Mouse (Mus musculus): ENCODE measurements around the gene Ppfibp2.

Gene Ppfibp2

DNA sequence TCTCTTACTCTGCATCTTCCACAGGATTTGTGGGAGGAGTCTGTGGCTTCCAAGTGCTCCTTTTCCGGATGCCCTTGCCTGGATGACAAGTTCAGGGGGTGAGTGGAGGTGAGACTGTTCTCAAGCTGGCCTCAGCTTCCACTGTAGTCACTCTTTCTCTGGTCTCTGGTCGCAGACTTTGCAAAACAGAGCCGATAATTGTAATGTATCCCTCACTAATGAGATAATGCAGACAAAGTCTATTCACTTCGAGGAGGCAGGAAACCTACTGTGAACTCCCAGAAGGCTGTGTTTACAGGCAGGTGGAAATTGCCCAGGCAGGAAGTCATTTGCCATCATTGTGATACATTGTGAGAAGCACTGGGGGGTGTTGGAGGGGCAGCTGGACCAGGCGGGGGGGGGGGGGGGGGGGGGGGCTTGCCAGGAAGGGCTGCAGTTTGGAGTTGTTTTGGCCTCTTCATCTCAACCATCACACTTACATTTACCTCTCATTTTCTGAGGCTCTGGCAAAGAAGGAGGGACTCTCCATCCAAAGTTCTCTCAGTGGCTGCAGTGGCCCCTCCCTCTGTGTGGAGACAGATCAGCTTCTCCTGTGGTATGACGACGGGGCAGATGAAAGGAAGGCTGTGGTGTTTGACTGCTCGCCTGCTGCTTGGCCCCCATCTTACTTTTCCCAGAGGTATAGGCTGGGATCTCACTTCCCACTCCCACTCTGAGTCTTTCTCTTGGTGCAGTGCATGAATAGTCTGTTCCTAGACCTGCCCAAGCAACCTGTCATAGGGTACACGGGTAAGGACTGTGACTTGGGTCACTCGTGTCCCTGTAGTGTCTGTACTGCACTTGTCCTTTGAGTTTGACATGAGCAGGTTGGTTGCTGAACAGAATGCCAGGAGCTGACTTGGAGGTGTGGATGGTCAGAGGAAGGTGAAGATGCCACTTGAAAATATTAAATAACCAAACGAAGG is 23.3 kb downstream of the Ppfibp2 start:
- DNase-seq, result peak; percentile 9

DNA sequence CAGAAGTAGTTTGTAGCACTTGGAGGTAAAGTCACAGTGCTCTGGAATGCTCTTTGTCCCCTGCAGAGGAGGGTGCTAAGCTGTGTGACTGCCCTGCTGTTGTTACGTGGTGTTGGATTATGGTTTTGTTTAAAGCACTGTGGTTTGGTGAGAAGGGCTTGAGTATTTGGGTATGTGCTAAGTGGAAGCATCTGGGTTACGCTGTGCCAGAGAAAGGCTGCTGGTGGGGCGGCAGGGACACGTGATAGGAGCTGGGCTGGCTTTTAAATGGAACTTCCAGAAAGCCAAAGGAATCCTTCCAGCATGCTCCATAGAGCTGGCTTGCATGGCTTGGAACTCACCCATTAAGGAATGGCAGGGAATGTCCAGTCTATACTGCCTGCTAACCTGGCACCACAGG is 24.2 kb downstream of the Ppfibp2 start:
- peak; percentile 5 for DNase-seq

DNA sequence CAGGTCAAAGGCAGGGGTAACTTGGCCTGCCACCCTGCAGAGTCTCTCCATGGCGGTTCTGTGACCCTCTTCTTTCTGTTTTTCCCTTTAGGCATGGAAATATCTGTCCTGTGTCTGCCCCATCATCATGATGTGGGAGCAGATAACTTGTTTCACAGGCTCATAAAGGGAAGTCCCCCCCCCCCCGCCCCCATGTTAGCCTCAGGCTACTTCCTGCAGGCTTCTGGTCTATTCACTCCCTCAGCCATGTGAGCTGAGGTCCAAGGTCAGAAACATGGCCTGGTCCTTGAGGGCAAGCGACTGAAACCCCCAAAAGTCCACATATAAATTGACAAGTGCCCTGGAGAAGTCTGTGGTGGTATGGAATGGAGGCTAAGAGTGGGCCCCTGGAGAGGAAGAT is 25.1 kb downstream of the Ppfibp2 start:
- no peak for DNase-seq

DNA sequence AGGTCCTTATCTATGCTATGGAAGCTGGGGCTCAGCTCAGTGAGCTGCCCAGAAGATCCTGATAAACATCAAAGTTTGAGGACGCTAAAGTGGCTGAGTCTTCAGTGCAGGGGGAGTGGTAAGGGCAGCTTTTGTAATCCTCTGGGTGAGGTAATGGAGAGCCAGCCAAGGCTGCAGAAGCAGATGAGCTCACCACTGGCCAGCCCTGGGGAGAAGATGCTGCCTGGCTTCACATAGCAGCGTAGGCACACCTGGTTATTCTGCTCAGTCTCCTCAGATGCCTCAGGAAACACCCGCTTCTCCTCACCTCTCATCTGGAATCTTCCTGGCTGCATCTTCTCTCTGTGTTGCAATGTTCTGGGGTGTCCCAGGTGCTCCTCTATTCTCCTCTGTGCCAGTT is 29.4 kb downstream of the Ppfibp2 start:
- DNase-seq, result no peak

DNA sequence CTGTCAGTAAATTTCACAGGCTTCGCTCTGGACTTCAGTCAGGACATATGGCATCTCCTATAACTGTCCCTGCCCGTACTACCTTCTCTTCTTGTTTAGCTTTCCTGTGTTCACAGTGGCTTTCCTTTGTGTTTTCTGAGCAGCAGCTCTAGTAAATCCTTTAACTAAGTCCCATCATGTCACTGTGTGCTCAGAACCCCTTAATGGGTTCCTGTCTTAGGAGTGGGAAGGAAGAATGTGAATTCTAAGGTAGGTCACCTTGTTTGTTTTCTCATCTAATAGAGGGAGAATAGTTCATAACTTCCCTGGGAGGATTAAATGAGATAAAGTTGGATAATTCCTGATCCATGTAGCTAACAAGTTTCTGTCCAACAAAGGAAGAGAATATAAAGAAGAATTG is 30.1 kb downstream of the Ppfibp2 start, which contains the start of gene 5330417H12Rik:
Gene 5330417H12Rik, minus strand, starts transcription at position 101 of the 400 bp plus-strand sequence.
- no peak for DNase-seq

DNA sequence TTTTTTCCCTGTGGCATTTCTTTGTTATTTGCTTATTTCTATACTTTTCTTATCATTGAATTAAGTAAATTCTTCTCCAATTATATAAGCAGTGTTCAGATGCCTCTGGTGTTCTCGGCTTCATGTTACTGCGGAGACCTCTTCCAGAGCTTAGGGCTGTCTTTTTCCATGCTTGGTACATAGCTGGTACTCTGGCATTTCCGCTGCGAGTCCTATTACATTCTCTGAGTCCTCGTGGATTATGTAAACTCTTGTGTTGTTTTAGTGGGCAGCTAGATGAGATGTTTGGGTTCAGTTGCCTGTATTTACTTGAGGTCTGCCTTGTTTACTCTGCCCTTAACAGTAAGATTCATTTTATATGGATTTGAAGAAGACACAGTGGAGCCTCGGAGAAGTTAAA is 30.8 kb downstream of the Ppfibp2 start:
- no peak for DNase-seq

DNA sequence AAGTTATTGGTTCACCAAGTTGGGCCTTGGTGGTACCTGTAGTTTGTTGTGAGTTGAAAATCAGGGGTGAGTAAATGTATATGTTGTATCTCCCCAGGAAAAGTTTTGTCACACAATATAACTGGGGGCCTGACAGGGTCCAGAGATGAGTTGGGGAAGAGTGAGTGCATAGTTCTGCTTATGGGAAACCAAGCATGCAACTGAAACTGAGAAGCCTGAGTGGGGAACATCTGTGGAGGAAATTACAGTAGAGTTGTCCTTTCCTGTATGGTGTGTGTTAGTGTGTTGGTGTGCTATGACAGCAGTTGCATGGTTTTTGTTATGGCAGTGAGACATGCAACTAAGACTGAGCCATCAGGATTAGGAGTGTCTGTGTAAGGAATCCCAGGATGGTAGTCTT is 33.4 kb downstream of the Ppfibp2 start:
- DNase-seq, result no peak

DNA sequence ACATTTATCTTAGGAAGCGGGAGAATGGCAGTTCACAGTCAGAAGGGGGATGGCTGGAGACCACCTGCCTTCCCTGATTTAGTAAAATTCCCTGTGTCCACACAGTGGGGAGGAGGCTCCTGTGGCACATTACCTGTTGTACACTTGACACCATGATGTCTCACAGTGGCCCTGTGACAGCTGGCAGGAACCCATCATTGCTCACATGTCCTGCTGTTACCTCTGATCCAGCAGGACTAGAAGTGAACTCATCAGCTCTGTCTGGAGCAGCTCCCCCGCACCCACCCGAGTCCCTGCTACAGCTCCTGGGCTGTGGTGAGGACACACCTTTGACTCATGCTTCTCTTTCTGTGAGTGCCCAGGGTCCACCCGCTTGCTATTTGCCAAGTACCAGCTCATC is 38.2 kb downstream of the Ppfibp2 start:
- no peak for DNase-seq

DNA sequence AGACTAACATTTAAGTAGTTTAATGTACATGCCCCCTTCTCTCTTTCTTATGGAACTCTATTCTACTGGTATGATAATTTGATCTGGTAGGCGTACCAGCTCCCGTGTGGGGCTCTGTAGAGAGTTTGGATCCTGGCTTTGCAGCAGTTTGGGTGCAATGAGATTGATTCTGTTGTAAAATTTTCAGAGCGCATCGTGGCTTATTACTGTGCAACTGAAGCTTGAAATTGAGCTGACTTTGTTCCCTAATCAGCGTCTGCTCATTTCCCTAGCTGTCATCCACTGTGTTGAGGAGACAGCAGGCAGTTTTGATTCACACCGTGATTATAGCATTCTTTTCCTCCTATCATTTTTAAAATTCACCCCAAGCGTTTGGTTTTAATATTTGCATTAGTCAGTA is 42.4 kb downstream of the Ppfibp2 start:
- DNase-seq, result no peak

DNA sequence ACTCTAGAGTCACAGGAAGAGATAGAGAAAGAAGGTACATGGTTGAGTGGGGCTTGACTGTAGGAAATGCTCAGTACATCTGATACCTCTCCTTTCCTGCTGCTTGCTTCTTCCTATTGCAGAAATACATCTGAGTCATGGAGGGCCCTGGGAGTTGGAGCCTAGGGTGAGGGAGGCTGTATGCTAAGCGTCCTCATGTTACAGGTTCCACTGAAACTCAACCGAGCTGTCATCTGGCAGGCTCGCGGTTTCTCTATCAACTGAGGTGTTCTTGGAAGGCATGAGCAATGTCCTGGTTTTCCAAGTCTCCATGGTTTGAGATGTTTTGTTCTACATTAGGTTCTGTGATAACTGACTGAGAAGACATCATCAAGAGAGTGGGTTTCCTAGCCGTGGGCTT is 43.0 kb downstream of the Ppfibp2 start:
- no peak for DNase-seq

DNA sequence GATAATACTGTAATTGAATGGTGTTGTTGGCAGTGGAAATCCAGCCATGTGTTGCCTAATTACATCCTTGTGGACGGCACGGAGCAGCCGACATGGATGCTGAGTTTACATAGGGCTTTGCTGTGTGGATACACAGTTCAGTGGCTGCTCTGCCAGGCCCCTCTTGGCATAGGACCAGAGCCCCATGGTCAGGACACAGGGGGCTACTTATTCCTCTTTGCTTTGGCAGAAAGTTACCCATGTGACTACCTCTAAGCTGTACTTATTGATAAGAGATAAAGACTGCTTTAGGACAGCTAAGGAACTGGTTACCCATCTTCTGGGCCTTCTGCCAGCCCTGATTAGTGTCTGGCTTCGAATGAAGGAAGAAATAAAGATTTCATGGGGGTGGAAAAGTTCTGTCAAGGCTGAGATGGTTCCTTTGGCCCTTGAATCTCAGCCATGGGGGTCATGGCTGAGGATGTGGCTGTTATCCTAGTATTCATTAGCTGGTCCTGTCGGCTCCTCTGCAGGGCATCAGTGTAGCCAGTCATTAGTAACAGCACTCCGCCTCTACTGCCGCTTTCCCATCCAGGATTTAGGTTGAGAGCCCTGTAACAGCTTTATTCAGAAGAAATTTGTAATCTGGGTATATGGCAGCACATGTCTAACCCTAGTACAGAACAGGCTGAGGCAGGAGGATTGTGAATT is 47.7 kb downstream of the Ppfibp2 start:
- no peak for DNase-seq

DNA sequence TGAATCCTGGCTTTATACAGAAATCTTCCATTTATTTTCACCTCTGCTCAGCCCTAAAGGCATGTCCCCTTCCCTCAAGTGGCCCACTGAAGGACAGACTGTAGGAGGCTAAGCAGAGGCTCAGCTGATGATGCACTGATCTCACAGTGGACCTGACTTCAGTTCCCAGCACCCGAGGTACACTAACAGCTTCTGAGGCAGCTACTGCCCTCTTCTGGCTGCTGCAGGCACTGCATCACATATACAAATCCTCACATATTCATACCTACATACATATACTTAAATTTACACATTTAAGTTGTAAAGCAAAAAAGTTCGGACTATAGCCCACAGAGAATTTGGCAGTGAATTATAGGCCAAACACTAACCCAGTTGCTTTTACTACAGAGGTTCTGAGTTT is 50.0 kb downstream of the Ppfibp2 start:
- no peak for DNase-seq

DNA sequence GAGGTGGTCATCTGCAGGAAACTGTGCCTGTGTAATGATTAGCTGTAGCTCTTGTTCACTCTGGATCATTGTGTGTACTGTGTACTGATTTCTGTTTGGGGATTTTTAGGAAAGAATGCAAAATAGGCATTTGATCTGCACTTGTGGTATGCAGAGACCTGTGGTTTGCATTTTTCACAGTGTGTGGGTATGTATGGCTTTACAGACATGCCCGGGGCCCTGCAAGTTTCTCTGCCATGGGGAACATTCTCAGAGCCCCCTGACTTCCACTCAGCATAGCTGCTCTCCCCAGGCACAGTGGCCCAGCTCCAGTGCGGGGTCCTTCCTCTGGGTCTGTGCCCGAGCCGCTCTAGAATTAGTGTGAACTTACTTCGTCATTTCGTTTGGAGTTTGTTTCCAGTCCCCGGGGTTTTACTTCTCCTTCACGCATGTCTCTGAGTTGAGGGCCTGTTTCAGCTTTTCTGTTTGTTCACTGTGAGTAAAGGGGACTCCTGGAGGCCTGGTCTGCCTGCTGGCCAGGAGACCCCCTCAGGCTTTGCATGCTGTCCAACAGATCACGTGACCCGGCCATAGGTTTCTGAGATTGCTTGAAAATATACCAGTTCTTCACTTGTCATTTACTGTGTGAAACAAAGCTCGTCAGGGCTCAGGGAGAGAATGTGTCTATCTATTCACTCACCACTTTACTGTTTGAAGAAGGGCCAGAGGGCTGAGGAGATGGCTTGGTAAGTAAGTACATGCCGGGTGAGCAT is 54.1 kb downstream of the Ppfibp2 start:
- DNase-seq, result no peak

DNA sequence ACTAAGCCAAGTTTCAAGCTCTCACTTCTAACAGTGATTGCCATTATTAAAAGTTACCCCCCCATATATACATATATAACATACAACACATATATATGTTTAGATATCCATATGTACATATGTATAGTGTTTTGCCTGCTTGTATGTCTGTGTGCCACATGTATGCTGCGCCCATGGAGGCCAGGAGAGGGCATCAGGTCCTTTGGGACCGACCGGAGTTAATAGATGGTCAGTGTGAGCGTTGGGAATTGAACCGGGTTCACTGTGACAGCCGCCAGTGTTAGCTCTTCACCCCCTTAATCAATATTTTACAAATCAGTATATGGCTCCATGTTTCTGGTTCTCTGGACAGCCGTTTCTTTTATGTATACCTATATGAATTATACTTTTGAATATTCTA is 55.0 kb downstream of the Ppfibp2 start:
- no peak for DNase-seq

DNA sequence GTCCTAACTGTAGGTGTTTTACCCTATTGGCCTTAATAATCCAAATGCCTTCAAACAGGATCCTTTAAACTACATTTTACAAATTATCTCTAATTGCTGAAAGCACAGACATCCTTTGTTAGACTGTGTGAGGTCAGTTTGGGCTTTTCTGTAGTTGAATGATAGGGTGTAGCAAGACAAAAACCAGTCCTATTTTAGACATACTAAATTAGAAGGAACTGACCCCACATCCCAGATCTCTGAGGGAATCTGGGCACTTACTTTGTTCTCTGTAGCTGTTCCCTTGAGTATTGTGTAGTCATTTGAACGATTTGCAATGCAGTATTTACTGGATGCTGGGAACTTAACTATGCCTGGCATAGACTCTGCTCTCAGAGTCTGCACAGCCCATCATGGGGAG is 56.8 kb downstream of the Ppfibp2 start:
- DNase-seq, result no peak

DNA sequence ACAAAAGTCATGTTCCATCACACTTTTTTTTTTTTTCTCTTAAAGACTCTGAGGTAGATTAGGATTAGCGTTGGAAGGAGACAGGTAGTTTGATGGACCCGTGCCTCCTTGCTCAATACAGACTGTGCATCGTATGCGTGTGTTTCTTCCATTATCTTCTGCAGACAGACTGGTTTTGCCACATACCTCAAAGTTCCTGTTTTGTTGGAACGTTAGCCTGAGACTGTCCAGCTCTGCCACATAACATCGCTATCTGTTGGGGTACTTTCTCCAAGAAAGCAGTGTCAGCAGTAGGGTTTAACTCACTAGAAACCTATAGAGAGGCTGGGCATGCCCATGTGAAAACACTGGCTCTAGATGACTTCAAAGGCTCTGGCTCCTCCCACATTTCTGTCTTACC is 61.4 kb downstream of the Ppfibp2 start:
- no peak for DNase-seq

DNA sequence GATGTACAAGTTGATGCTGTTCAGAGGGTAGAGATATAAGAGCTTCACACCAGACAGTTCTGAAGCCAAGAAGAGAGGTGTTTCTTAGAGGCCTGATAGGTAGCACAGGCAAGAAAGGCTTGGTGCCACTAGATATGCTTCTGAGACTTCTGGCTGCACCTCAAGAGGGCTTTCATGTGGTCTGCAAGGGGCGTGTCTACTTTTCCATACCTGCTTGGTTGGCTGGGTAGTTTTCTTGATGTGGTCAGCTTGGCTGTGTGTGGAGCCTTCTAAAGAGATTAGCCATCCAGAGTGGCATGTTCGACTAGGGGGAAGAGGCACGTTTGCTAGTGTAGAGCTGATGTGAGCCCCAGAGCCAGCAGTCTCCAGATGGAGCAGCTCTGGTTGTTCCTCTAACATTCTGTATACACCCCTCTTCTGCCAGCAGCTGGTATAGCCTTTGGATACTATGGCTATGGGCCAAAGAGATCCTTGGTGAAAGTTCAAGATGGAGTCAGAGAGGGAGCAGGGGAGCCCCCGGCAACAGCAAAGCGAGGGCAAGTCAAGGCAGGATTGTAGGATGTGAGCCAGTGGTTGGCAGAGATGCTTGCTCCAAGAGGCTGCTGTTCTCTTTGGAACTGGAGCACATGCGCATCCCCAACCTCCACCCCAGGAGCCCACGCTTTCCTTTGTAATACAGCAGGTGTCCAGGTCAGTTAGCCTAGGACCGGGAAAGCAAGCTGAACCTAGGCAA is 64.3 kb downstream of the Ppfibp2 start:
- no peak for DNase-seq

DNA sequence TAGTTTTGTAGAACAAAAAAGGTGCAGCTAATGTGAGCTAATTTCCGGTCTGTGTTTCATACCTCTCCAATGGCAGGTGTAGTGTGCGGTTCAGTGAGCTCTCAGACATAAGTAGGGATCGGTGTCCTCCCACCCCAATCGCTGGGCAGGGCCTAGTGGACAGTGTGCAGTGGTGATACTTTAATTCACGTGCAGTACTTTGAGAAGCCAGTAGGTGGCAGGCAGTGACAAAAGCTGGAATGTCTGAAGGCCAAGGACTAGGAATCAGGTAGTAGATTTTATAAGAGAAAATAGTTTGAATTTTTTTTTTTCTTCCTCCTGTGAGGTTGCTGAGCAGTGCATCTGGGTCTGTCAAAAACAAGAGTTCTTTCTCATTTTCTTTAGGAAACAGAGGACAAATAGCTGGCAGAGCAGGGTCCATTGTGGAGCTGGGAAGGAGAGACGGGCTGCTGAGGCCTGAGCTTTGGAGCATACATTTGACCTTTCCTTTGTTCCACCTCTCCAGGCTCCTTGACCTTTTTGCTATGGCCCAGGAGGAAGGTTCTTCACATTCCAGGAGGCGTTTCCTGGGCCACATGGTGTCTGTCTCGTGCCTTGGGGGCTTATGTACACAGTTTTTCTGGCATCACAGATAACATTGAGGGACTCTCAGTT is 66.3 kb downstream of the Ppfibp2 start:
- peak; percentile 88 for DNase-seq

DNA sequence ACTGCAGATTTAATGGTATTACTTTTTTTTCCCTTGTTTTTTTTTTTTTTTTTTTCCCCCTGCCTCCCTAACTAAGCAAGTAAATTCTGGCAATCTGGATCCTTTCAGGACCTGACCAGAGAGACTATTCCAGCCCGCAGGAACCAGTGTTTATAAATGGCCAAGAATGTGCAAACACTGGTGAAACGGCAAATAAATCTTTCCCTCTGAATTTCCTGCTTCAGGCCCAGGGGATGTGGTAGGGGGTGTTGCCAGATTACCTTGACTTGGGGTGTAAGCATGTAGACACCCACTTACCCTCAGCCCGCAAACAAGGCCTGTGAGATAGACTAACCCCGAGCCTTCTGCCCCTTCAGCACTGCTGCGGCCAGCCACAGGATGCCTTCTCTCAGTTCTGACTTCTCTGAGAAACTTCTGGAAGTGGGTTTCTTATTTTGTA is 66.9 kb downstream of the Ppfibp2 start:
- DNase-seq, result peak; percentile 23

DNA sequence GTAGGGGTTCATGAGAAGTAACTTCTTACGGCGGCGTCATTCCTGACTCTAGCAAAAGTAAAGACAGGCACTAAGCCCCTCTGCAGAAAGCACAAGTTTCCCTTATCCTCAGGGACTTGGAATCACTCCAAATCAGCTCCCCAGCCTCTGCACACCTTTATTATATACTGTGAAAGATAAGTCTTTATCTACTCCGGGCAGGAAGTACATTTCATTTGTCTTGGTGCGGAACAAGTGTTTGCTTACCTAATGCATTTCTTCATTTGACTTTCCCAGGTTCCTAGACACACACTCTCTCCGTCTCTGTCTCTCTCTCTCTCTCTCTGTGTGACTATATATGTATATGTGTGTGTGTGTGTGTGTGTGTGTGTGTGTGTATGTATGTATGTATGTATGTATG is 68.6 kb downstream of the Ppfibp2 start:
- no peak for DNase-seq

DNA sequence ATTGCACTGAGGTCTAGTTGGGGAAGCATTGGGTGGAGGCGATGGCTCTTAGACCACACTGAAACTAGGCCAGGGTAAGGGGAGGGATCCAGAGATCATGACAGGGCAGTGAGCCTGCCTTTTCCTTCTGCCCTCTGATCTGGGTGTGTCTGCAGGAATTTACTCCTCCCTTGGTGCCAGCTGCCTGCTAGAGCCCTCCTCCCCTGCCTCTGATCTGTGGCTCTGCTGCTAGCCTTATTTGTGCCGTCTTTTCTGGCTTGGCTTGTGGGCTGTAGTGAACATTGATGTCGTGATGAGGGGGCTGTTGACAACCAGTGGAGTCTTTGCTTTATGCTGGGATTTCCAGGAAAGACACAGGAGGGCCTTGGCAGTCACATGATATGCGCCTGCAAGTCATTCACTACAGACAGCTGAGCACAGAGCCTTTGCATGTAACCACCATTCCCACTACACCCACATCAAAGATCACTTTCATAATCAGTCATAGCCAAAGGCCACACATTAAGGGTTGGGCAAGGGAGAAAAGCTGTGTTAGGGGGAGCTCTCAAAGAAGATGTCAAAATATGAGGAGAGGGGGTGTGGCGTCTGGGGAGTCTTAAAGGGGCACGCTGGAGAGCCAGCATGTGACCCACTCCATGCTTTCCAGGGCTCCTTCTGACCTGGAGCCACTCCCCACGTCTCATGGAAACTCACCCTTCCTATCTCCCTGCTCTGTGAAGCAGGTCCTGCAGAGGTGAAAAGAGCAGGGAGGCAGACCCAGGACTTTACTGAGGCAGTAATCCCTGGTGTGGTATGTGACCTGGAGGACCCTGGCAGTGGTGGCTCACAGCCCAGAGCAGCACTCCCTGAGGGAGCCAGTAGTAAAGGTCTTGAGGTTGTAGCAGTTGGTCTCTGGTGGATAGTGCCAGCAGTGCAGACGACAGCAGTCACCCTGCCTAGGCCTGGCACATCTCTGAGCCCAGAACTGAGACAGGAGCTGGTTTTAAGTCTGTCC is 69.4 kb downstream of the Ppfibp2 start:
- DNase-seq, result peak; percentile 31

Data from embryo, embryonic 11 days (tissue).